Mouse (Mus musculus): Measurements from ENCODE around the gene Ndst2. TPM values are rescaled to one million over a fixed set of nuclear protein-coding genes. Genes with fewer than 3 reads are reported as not detected.

Gene Ndst2
- total RNA-seq, 1 experiment, result 12.1 TPM

GRCm38 (mm10) chr14:20758768-20759435 lies 24.5 kb upstream of the Ndst2 start:
- H3K9me3 ChIP-seq (ENCODE audit: control insufficient read depth, insufficient read depth, low read depth, low read length), result no peaks in the 10 kb centered on the region
- DNase-seq (ENCODE audit: low read depth, low spot score), result no peak
- H3K4me1 ChIP-seq (ENCODE audit: control insufficient read depth in 2 of 2, insufficient read depth in 2 of 2, low read length in 2 of 2, poor library complexity in 1 of 2), result peaks cover 0 to 7% of the 10 kb centered on the region in 2 experiments; a peak in 1 of 4 replicates
- peaks cover 36% of the 10 kb centered on the region for H3K36me3 ChIP-seq (ENCODE audit: control insufficient read depth, insufficient read depth, low read length, poor library complexity, severe bottlenecking)
- H3K4me3 ChIP-seq (ENCODE audit: insufficient read depth in 1 of 2, low read depth in 1 of 2, low read length in 2 of 2, poor library complexity in 1 of 2, severe bottlenecking in 1 of 2), result no peak overlapping the region
- no peak overlapping the region for H3K27ac ChIP-seq (ENCODE audit: insufficient read depth, low read depth, low read length, poor library complexity, severe bottlenecking)
- in situ Hi-C loops (cut with MboI; ENCODE audit: low sequenced_read_pairs in 2 of 2, unreplicated experiment in 2 of 2), result no loop called here
- no peak for TF ChIP-seq HCFC1 (IDR thresholded peaks at IDR 0.05; ENCODE audit: borderline replicate concordance, insufficient read depth, low read length)
- TF ChIP-seq ZC3H11A (IDR thresholded peaks at IDR 0.05; ENCODE audit: borderline replicate concordance, low read depth, low read length), result no peak
- no peak for TF ChIP-seq CHD2 (IDR thresholded peaks at IDR 0.05; ENCODE audit: low read depth, low read length)
- H3K9ac ChIP-seq (ENCODE audit: insufficient read depth, low read depth, low read length, poor library complexity, severe bottlenecking), result no peak overlapping the region

- DNase-seq (ENCODE audit: low read depth, low spot score), result no peak
- in situ Hi-C loops (cut with MboI; ENCODE audit: low sequenced_read_pairs in 2 of 2, unreplicated experiment in 2 of 2), result no loop called here
- Histone ChIP-seq H3K36me3 (ENCODE audit: control insufficient read depth, insufficient read depth, low read length, poor library complexity, severe bottlenecking) (peaks cover 31% of the 10 kb centered on the region), H3K9ac (ENCODE audit: insufficient read depth, low read depth, low read length, poor library complexity, severe bottlenecking) (0 out of 2 replicates have a peak overlapping the region, but pooled peaks have one; percentile 22), H3K4me1 (ENCODE audit: control insufficient read depth in 2 of 2, insufficient read depth in 2 of 2, low read length in 2 of 2, poor library complexity in 1 of 2) (peaks cover 0 to 5% of the 10 kb centered on the region in 2 experiments; a peak in 1 of 4 replicates), H3K4me3 (ENCODE audit: insufficient read depth in 1 of 2, low read depth in 1 of 2, low read length in 2 of 2, poor library complexity in 1 of 2, severe bottlenecking in 1 of 2) (no peak overlapping the region; a peak in 1 of 4 replicates), H3K27ac (ENCODE audit: insufficient read depth, low read depth, low read length, poor library complexity, severe bottlenecking) (no peak overlapping the region), H3K9me3 (ENCODE audit: control insufficient read depth, insufficient read depth, low read depth, low read length) (no peaks in the 10 kb centered on the region)
- no peak for TF ChIP-seq HCFC1 (IDR thresholded peaks at IDR 0.05; ENCODE audit: borderline replicate concordance, insufficient read depth, low read length)
- no peak for TF ChIP-seq CHD2 (IDR thresholded peaks at IDR 0.05; ENCODE audit: low read depth, low read length)
- TF ChIP-seq MAFK (IDR thresholded peaks at IDR 0.05; ENCODE audit: insufficient read depth, low read depth, low read length), result no peak
- no peak for TF ChIP-seq ZC3H11A (IDR thresholded peaks at IDR 0.05; ENCODE audit: borderline replicate concordance, low read depth, low read length)
- no peak for TF ChIP-seq ZNF384 (IDR thresholded peaks at IDR 0.05; ENCODE audit: low read depth, low read length)
Measured at GRCm38 (mm10) chr14:20757370-20757907, 23.1 kb upstream of the Ndst2 start.

- TF ChIP-seq MAFK (IDR thresholded peaks at IDR 0.05; ENCODE audit: insufficient read depth, low read depth, low read length) (no peak), ZC3H11A (IDR thresholded peaks at IDR 0.05; ENCODE audit: borderline replicate concordance, low read depth, low read length) (no peak), HCFC1 (IDR thresholded peaks at IDR 0.05; ENCODE audit: borderline replicate concordance, insufficient read depth, low read length) (no peak), CHD2 (IDR thresholded peaks at IDR 0.05; ENCODE audit: low read depth, low read length) (no peak), ZNF384 (IDR thresholded peaks at IDR 0.05; ENCODE audit: low read depth, low read length) (no peak)
- peaks cover 0 to 2% of the 10 kb centered on the region in 2 experiments; a peak in 1 of 4 replicates for H3K4me1 ChIP-seq (ENCODE audit: control insufficient read depth in 2 of 2, insufficient read depth in 2 of 2, low read length in 2 of 2, poor library complexity in 1 of 2)
- H3K36me3 ChIP-seq (ENCODE audit: control insufficient read depth, insufficient read depth, low read length, poor library complexity, severe bottlenecking), result peaks cover 15% of the 10 kb centered on the region; the same call in 1 of the 2 replicates
- in situ Hi-C loops (cut with MboI; ENCODE audit: low sequenced_read_pairs in 2 of 2, unreplicated experiment in 2 of 2), result no loop called here
- no peak overlapping the region for H3K9ac ChIP-seq (ENCODE audit: insufficient read depth, low read depth, low read length, poor library complexity, severe bottlenecking)
- H3K4me3 ChIP-seq (ENCODE audit: insufficient read depth in 1 of 2, low read depth in 1 of 2, low read length in 2 of 2, poor library complexity in 1 of 2, severe bottlenecking in 1 of 2), result no peak overlapping the region
- H3K27ac ChIP-seq (ENCODE audit: insufficient read depth, low read depth, low read length, poor library complexity, severe bottlenecking), result no peak overlapping the region
- no peaks in the 10 kb centered on the region for H3K9me3 ChIP-seq (ENCODE audit: control insufficient read depth, insufficient read depth, low read depth, low read length)
- no peak for DNase-seq (ENCODE audit: low read depth, low spot score)
Measured at GRCm38 (mm10) chr14:20753792-20754191, 19.4 kb upstream of the Ndst2 start.

DNA sequence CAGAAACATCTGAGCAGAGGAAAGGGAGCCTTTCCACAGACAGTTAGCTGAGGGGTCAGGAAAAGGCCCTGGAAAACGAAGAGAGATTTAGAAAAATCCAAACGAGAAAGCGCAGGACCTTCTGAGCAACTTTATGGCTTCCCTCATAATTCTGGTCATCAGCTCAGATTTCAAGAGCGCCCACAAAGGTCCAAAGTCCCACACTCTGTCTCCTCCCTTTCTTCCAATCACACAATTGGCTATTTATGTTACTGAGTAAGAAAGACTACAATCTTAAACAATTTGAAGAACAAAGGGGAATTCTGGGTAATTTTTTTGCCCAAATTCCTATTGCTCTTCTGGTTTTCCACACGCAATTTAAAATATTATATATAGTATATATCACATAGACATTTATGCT lies 16.1 kb upstream of the Ndst2 start:
- no peak for TF ChIP-seq CHD2 (IDR thresholded peaks at IDR 0.05; ENCODE audit: low read depth, low read length)
- TF ChIP-seq HCFC1 (IDR thresholded peaks at IDR 0.05; ENCODE audit: borderline replicate concordance, insufficient read depth, low read length), result no peak
- TF ChIP-seq ZC3H11A (IDR thresholded peaks at IDR 0.05; ENCODE audit: borderline replicate concordance, low read depth, low read length), result no peak
- no peak for TF ChIP-seq ZNF384 (IDR thresholded peaks at IDR 0.05; ENCODE audit: low read depth, low read length)
- no peak for TF ChIP-seq MAFK (IDR thresholded peaks at IDR 0.05; ENCODE audit: insufficient read depth, low read depth, low read length)
- in situ Hi-C loops (cut with MboI; ENCODE audit: low sequenced_read_pairs in 2 of 2, unreplicated experiment in 2 of 2), result no loop called here

More for the DNA sequence above, 16.1 kb upstream of the Ndst2 start:
- no peak for DNase-seq (ENCODE audit: low read depth, low spot score)
- H3K4me1 ChIP-seq (ENCODE audit: control insufficient read depth in 2 of 2, insufficient read depth in 2 of 2, low read length in 2 of 2, poor library complexity in 1 of 2), result peaks cover 0 to 2% of the 10 kb centered on the region in 2 experiments; a peak in 1 of 4 replicates
- H3K9ac ChIP-seq (ENCODE audit: insufficient read depth, low read depth, low read length, poor library complexity, severe bottlenecking), result no peak overlapping the region
- H3K27ac ChIP-seq (ENCODE audit: insufficient read depth, low read depth, low read length, poor library complexity, severe bottlenecking), result no peak overlapping the region
- H3K9me3 ChIP-seq (ENCODE audit: control insufficient read depth, insufficient read depth, low read depth, low read length), result no peaks in the 10 kb centered on the region
- no peak overlapping the region for H3K4me3 ChIP-seq (ENCODE audit: insufficient read depth in 1 of 2, low read depth in 1 of 2, low read length in 2 of 2, poor library complexity in 1 of 2, severe bottlenecking in 1 of 2)
- H3K36me3 ChIP-seq (ENCODE audit: control insufficient read depth, insufficient read depth, low read length, poor library complexity, severe bottlenecking), result peaks cover 5% of the 10 kb centered on the region; the same call in 1 of the 2 replicates
